Mouse (Mus musculus) kidney, adult 9 months (tissue): ENCODE measurements at regions not wholly inside any gene's neighbourhood (a gene's known extent, or its start where the extent isn't known, plus 50 kb on each side); places are given as distances from the start of the nearest gene placed in this dataset.
A peak's percentile ranks its signal among the peaks of the same experiment; 100 is the strongest.

Source experiments
- DNase-seq: peaks from one replicate; pipeline ENCODE4 v3.0.0; 2022

GRCm38 (mm10) chrX:45340661-45341060 is 250.0 kb downstream of the Prr32 start:
- peak; percentile 0 for DNase-seq
